Mouse (Mus musculus): ENCODE measurements at regions not wholly inside any gene's neighbourhood (a gene's known extent, or its start where the extent isn't known, plus 50 kb on each side); places are given as distances from the start of the nearest gene placed in this dataset.

DNA sequence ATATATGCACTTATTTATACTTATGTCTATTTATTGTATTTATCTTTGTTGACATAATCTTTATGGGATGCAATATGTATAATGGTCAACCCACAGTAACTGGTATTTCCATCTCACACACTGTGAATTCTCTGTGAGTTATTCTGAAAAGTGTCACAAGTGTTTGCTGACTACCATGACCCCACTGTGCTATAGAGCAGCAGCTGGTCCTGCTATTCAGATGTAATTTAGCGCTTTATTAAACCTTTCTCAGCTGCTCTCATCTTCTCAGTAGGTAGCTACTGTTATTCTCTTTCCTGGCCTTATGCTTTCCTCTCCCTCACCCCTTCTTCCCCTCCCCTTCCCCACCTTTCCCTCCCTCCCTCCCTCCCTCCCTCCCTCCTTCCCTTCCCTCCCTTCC lies 296.0 kb upstream of the Dusp10 start:
- DNase-seq (ENCODE audit: low spot score) = no peak
- peak; percentile 64 for ATAC-seq (ENCODE audit: low FRiP score)
- 70% methylated on average over 1 of the region's 1 CpGs for WGBS
- Histone ChIP-seq H3K4me1 (replicated peaks; ENCODE audit: control insufficient read depth, insufficient read depth, low read length) (no peaks in the 10 kb centered on the region), H3K4me3 (ENCODE audit: low read depth, low read length) (no peak overlapping the region), H3K4me2 (replicated peaks; ENCODE audit: low read depth, low read length) (no peak overlapping the region), H3K9ac (ENCODE audit: low read depth, low read length) (no peak overlapping the region), H3K27me3 (ENCODE audit: control insufficient read depth, insufficient read depth, low read length) (no peaks in the 10 kb centered on the region), H3K36me3 (ENCODE audit: control insufficient read depth, insufficient read depth, low read length) (no peaks in the 10 kb centered on the region), H3K9me3 (ENCODE audit: control insufficient read depth, low read length) (no peaks in the 10 kb centered on the region), H3K27ac (ENCODE audit: low read depth, low read length) (no peak overlapping the region)

DNA sequence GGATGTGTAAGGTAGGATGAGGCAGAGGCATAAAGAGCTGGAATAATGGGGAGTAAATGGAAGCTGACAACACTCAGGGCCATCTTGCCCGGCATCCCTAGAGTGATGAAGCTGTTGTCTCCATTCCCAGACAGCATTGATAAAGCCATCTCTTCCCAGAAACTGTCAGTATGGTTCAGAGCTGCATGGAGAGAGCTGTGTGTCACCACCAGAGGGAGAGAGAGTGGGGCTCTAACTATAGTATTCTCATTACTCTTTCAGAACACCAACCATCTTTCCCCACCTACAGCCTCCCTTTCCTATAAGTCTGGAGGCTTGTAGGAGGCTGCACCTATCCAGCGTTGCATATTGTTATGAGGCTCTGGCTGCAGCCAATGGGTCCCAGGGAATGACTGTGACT lies 264.0 kb upstream of the Dusp10 start:
- DNase-seq (ENCODE audit: low spot score) (no peak), ATAC-seq (ENCODE audit: low FRiP score) (no peak)
- Histone ChIP-seq H3K9me3 (ENCODE audit: control insufficient read depth, low read length) (no peaks in the 10 kb centered on the region), H3K4me1 (replicated peaks; ENCODE audit: control insufficient read depth, insufficient read depth, low read length) (no peaks in the 10 kb centered on the region), H3K27me3 (ENCODE audit: control insufficient read depth, insufficient read depth, low read length) (no peaks in the 10 kb centered on the region), H3K4me3 (ENCODE audit: low read depth, low read length) (no peak overlapping the region), H3K36me3 (ENCODE audit: control insufficient read depth, insufficient read depth, low read length) (no peaks in the 10 kb centered on the region), H3K27ac (ENCODE audit: low read depth, low read length) (no peak overlapping the region), H3K4me2 (replicated peaks; ENCODE audit: low read depth, low read length) (no peak overlapping the region), H3K9ac (ENCODE audit: low read depth, low read length) (no peak overlapping the region)
- 85% methylated on average over 2 of the region's 2 CpGs for WGBS

DNA sequence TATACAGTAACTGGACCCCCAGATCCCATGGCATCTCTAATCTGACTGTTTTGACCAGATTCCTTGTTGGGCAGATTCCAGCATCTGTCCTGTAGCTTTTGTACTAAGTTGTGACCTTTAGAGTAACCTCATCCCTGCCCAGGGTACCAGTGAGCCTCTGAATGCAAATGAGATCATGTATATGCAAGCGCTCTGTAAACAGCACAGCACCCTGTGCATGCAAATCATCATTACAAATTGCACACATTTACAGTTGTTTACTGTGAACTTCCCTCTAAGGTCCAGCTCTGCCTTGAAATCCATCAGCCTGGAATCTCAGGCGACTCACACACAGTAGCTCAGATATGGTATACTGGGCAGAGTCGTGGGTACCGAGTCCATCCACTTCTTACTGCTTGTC lies 258.6 kb upstream of the Dusp10 start:
- 83% methylated on average over 4 of the region's 4 CpGs for WGBS
- H3K4me3 ChIP-seq (ENCODE audit: low read depth, low read length) = no peak overlapping the region
- no peak overlapping the region for H3K4me2 ChIP-seq (replicated peaks; ENCODE audit: low read depth, low read length)
- no peak overlapping the region for H3K27ac ChIP-seq (ENCODE audit: low read depth, low read length)
- no peaks in the 10 kb centered on the region for H3K9me3 ChIP-seq (ENCODE audit: control insufficient read depth, low read length)
- DNase-seq (ENCODE audit: low spot score) (no peak), ATAC-seq (ENCODE audit: low FRiP score) (0 out of 2 replicates have a peak, but pooled peaks have one; percentile 30)
- H3K36me3 ChIP-seq (ENCODE audit: control insufficient read depth, insufficient read depth, low read length) = no peaks in the 10 kb centered on the region
- H3K9ac ChIP-seq (ENCODE audit: low read depth, low read length) = no peak overlapping the region
- H3K27me3 ChIP-seq (ENCODE audit: control insufficient read depth, insufficient read depth, low read length) = no peaks in the 10 kb centered on the region
- no peaks in the 10 kb centered on the region; the same call in 1 of the 2 replicates for H3K4me1 ChIP-seq (replicated peaks; ENCODE audit: control insufficient read depth, insufficient read depth, low read length)

DNA sequence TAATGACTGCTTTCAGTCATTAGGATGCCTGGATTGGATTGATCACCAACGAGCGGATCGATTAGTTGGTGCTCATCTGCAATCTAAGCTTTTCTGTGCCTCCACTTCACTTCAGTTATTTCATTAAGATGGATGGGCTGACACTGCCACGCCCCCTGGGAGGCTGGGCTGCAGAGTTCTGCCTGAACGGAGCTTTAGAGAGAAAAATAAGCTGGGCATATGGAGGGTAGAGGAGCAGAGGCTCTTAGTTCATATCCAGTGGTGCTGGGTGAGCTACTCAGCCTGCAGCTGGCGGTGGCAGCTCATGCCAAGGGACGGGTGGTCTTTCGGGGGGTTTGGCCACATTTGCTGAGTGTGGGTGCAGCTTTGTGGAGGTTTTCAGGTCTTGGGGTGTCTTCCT lies 256.4 kb upstream of the Dusp10 start:
- Histone ChIP-seq H3K9me3 (ENCODE audit: control insufficient read depth, low read length) (no peaks in the 10 kb centered on the region), H3K4me1 (replicated peaks; ENCODE audit: control insufficient read depth, insufficient read depth, low read length) (no peaks in the 10 kb centered on the region; the same call in 1 of the 2 replicates), H3K36me3 (ENCODE audit: control insufficient read depth, insufficient read depth, low read length) (no peaks in the 10 kb centered on the region), H3K4me2 (replicated peaks; ENCODE audit: low read depth, low read length) (no peak overlapping the region), H3K9ac (ENCODE audit: low read depth, low read length) (no peak overlapping the region), H3K4me3 (ENCODE audit: low read depth, low read length) (no peak overlapping the region), H3K27me3 (ENCODE audit: control insufficient read depth, insufficient read depth, low read length) (no peaks in the 10 kb centered on the region), H3K27ac (ENCODE audit: low read depth, low read length) (no peak overlapping the region)
- DNase-seq (ENCODE audit: low spot score) (peak; percentile 40), ATAC-seq (ENCODE audit: low FRiP score) (no peak)
- WGBS = 53% methylated on average over 8 of the region's 8 CpGs

DNA sequence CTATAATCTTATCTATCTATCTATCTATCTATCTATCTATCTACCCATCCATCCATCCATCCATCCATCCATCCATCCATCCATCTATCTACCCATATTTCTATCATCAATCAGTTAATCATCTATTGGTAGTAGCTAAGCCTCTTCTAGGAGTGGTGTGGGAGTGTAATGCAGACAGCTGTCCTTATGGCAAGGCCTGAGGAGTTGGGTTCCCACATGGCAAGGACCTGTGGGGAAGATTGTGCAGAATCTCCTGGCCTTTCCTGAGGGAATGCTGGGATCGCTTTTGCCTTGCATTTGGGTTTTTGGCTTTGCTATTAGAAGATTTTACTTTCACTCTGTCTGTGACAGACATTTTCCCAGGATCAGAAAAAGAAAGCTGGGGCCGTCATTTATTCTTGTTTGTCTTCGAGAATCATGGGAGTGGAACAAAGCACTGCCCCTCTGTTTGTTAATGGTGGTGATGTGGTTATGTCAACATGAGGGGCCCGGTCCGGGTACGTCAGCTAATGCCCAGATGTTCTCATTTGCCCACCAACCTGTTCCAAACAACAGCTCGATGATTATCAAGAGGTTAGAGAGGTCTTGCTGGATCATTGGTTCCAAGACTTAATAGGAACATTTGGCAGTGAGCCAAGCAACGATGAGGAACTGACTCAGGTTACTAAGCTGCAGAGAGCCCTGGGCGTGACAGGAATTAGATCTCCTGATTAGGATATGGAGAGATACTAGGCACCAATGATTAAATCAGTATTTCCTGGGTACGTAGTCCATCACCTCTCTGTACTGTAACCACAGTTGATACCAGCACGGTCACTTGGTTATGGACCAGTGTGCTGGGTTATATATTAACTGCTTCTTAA lies 249.0 kb upstream of the Dusp10 start:
- Histone ChIP-seq H3K4me2 (replicated peaks; ENCODE audit: low read depth, low read length) (no peak overlapping the region), H3K27ac (ENCODE audit: low read depth, low read length) (no peak overlapping the region), H3K4me3 (ENCODE audit: low read depth, low read length) (no peak overlapping the region), H3K9me3 (ENCODE audit: control insufficient read depth, low read length) (no peaks in the 10 kb centered on the region), H3K27me3 (ENCODE audit: control insufficient read depth, insufficient read depth, low read length) (no peaks in the 10 kb centered on the region), H3K4me1 (replicated peaks; ENCODE audit: control insufficient read depth, insufficient read depth, low read length) (no peaks in the 10 kb centered on the region), H3K9ac (ENCODE audit: low read depth, low read length) (no peak overlapping the region), H3K36me3 (ENCODE audit: control insufficient read depth, insufficient read depth, low read length) (no peaks in the 10 kb centered on the region)
- 72% methylated on average over 11 of the region's 11 CpGs for WGBS
- ATAC-seq (ENCODE audit: low FRiP score) (no peak), DNase-seq (ENCODE audit: low spot score) (no peak)

DNA sequence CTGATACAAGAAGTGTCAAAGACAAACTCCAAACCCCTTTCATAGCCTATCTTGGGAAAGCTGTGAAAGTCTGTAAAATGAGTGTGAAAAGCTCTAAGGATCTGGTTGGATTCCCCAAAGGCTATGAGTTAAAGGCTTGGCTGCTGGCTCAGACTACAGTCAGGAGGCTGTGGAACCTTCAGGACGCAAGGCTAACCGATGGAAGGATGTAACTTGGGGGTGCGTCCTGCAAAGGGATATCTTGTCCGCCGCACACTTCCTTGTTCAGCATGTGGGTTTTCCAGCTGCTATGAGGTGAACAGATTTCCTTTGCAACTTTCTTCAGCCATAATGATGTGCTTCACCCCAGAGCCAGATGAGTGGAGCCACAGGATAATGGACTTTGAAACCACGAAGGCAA lies 240.3 kb upstream of the Dusp10 start:
- no peak overlapping the region for H3K9ac ChIP-seq (ENCODE audit: low read depth, low read length)
- H3K4me3 ChIP-seq (ENCODE audit: low read depth, low read length) = no peak overlapping the region
- H3K36me3 ChIP-seq (ENCODE audit: control insufficient read depth, insufficient read depth, low read length) = no peaks in the 10 kb centered on the region
- DNase-seq (ENCODE audit: low spot score) = no peak
- ATAC-seq (ENCODE audit: low FRiP score) = no peak
- H3K27ac ChIP-seq (ENCODE audit: low read depth, low read length) = no peak overlapping the region
- no peaks in the 10 kb centered on the region for H3K27me3 ChIP-seq (ENCODE audit: control insufficient read depth, insufficient read depth, low read length)
- H3K9me3 ChIP-seq (ENCODE audit: control insufficient read depth, low read length) = no peaks in the 10 kb centered on the region
- WGBS = 92% methylated on average over 6 of the region's 6 CpGs
- no peak overlapping the region for H3K4me2 ChIP-seq (replicated peaks; ENCODE audit: low read depth, low read length)
- no peaks in the 10 kb centered on the region for H3K4me1 ChIP-seq (replicated peaks; ENCODE audit: control insufficient read depth, insufficient read depth, low read length)

DNA sequence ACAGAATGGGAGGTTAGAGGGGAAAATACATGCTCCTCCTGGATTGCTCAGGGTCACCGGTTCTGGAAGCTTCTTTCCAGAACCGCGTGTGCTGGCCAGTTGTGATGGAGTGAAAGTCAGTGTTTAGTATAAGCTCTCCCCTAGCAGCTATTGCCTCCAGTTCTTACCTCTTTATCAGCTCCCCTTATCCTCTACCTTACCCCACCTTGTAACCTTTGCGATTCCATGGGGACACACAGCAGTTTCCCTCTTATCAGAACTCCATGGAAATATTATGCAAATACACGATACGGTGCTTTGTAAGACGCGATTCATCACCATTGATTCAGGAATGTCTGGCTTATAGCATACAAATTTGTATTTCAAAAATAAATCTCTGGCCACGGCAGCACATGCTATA lies 232.9 kb upstream of the Dusp10 start:
- H3K27me3 ChIP-seq (ENCODE audit: control insufficient read depth, insufficient read depth, low read length) = no peaks in the 10 kb centered on the region
- ATAC-seq (ENCODE audit: low FRiP score) (no peak), DNase-seq (ENCODE audit: low spot score) (no peak)
- H3K9ac ChIP-seq (ENCODE audit: low read depth, low read length) = no peak overlapping the region
- no peaks in the 10 kb centered on the region for H3K9me3 ChIP-seq (ENCODE audit: control insufficient read depth, low read length)
- no peaks in the 10 kb centered on the region for H3K4me1 ChIP-seq (replicated peaks; ENCODE audit: control insufficient read depth, insufficient read depth, low read length)
- H3K4me3 ChIP-seq (ENCODE audit: low read depth, low read length) = no peak overlapping the region
- no peak overlapping the region for H3K27ac ChIP-seq (ENCODE audit: low read depth, low read length)
- H3K36me3 ChIP-seq (ENCODE audit: control insufficient read depth, insufficient read depth, low read length) = no peaks in the 10 kb centered on the region
- 96% methylated on average over 9 of the region's 9 CpGs for WGBS
- no peak overlapping the region for H3K4me2 ChIP-seq (replicated peaks; ENCODE audit: low read depth, low read length)

DNA sequence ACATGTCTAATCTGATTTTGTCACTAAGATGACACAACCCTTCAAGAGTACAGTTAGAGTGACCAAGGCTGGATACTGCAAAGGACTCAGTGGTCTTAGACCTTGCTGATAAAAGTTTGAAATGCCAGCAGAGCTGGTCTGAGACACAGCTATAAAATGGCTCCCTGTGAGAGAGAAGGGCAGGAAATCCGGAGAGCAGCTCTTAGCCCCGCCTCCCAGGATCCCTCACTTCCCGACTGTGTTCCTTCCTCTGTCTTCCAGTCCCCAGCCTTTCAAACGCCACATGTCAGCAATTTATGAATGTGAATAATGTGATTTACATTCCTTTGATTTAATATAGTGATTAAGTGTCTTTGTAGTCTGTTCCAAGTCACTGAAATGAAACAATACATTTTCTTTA lies 232.3 kb upstream of the Dusp10 start:
- Histone ChIP-seq H3K27me3 (ENCODE audit: control insufficient read depth, insufficient read depth, low read length) (no peaks in the 10 kb centered on the region), H3K4me3 (ENCODE audit: low read depth, low read length) (no peak overlapping the region), H3K27ac (ENCODE audit: low read depth, low read length) (no peak overlapping the region), H3K4me2 (replicated peaks; ENCODE audit: low read depth, low read length) (no peak overlapping the region), H3K9ac (ENCODE audit: low read depth, low read length) (no peak overlapping the region), H3K36me3 (ENCODE audit: control insufficient read depth, insufficient read depth, low read length) (no peaks in the 10 kb centered on the region), H3K4me1 (replicated peaks; ENCODE audit: control insufficient read depth, insufficient read depth, low read length) (no peaks in the 10 kb centered on the region), H3K9me3 (ENCODE audit: control insufficient read depth, low read length) (no peaks in the 10 kb centered on the region)
- WGBS = 50% methylated on average over 4 of the region's 4 CpGs
- DNase-seq (ENCODE audit: low spot score) (no peak), ATAC-seq (ENCODE audit: low FRiP score) (no peak)

DNA sequence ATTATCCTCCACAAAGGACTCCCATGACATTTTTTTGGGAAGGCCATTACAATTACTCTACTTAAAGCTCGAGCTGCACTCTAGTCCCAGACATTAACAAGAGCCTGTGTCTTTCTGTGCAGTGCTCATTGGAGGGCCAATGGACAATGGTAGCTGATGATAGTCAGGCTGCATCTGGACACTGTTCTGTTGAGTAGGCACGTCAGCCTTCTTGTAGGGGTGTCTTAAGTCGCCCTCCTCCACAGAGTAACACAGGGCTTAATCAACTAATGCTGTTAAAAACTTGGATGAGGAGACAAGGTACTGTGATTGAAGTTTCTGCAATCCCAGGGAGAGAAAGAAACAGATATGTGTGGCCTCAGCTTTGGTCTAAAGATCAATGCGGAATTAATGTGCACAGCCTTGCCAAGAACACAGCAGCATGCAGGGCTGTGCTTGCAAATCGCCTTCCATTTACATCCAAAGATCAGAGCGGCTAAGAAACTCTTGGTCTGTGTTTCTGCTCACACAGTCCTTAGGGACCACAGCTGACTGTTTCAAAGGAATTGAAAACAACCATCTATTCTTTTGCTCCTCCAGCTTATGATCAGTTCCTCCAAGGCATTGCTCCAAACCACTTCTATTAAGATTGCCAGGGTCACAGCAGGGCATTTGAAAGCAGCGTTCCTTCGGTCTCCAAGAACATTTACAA lies 229.5 kb upstream of the Dusp10 start:
- Histone ChIP-seq H3K9ac (ENCODE audit: low read depth, low read length) (no peak overlapping the region), H3K4me3 (ENCODE audit: low read depth, low read length) (no peak overlapping the region), H3K4me1 (replicated peaks; ENCODE audit: control insufficient read depth, insufficient read depth, low read length) (no peaks in the 10 kb centered on the region), H3K9me3 (ENCODE audit: control insufficient read depth, low read length) (no peaks in the 10 kb centered on the region), H3K27me3 (ENCODE audit: control insufficient read depth, insufficient read depth, low read length) (no peaks in the 10 kb centered on the region), H3K36me3 (ENCODE audit: control insufficient read depth, insufficient read depth, low read length) (no peaks in the 10 kb centered on the region), H3K27ac (ENCODE audit: low read depth, low read length) (no peak overlapping the region), H3K4me2 (replicated peaks; ENCODE audit: low read depth, low read length) (no peak overlapping the region)
- DNase-seq (ENCODE audit: low spot score) (no peak), ATAC-seq (ENCODE audit: low FRiP score) (no peak)
- 67% methylated on average over 8 of the region's 8 CpGs for WGBS
